ENCODE assay signal across 12 mouse cellular contexts in genomic region chr5:135208197-135208596, GRCm38 (mm10). TPM values are rescaled to one million over a fixed set of nuclear protein-coding genes. Genes with fewer than 3 reads are reported as not detected.
DNase-seq lines count a peak whose midpoint lies in the region; ATAC-seq and TF ChIP-seq lines count a peak whose summit lies in the region.
"Had no signal": no experiment of that assay in that cellular context is flagged by ENCODE, and none has a peak within 500 bp of the region (broad histone marks: within the 10 kb centered on the region; RNA-seq: fewer than 3 reads in every experiment).

No protein-coding gene starts in this region.

- no peak overlapping the region for H3K4me3 ChIP-seq in liver, postnatal 0 days (ENCODE audit: low read depth, low read length)
- no peak overlapping the region for H3K4me3 ChIP-seq in hindbrain, embryonic 12.5 days
- H3K4me3 ChIP-seq: erythroblast, embryonic 14.5 days; limb, embryonic 12.5 days had no signal

- no peak overlapping the region for H3K27ac ChIP-seq in liver, postnatal 0 days (ENCODE audit: low read depth)
- no peak overlapping the region for H3K27ac ChIP-seq in hindbrain, embryonic 12.5 days
- H3K27ac ChIP-seq: limb, embryonic 12.5 days had no signal

- no peak for TF ChIP-seq EP300 in liver, postnatal 0 days (IDR thresholded peaks at IDR 0.05; ENCODE audit: low read depth)

- no peak overlapping the region for H3K4me2 ChIP-seq in liver, postnatal 0 days (ENCODE audit: low read depth, low read length)
- no peak overlapping the region for H3K4me2 ChIP-seq in hindbrain, embryonic 12.5 days (replicated peaks)
- H3K4me2 ChIP-seq: limb, embryonic 12.5 days had no signal

- peak; percentile 33 for DNase-seq in embryo, embryonic 10.5 days (ENCODE audit: low spot score)
- no peak for DNase-seq in embryo, embryonic 10 days (ENCODE audit: low spot score)
- no peak for DNase-seq in liver, postnatal 0 days
- DNase-seq in liver: no peak
- DNase-seq in ES-CJ7 (ENCODE audit: low read depth, low spot score): peak; percentile 59
- peak; percentile 10 for DNase-seq in mesoderm, embryonic 11.5 days (ENCODE audit: low read depth, low spot score)
- no peak for DNase-seq in right cerebral cortex, postnatal 25 days
- DNase-seq: lung, postnatal 14 days had no signal

- no peak for ATAC-seq in liver, postnatal 0 days
- no peak for ATAC-seq in hindbrain, embryonic 12.5 days (ENCODE audit: low FRiP score)
- ATAC-seq: inflammation-experienced regulatory T-cells, adult 6 months had no signal

- peak; percentile 41 for TF ChIP-seq CTCF in liver, postnatal 0 days (IDR thresholded peaks at IDR 0.05; ENCODE audit: low read depth)

- H3K36me3 ChIP-seq in liver, postnatal 0 days (replicated peaks; ENCODE audit: insufficient read depth, low read length): peaks cover 88% of the 10 kb centered on the region
- H3K36me3 ChIP-seq in hindbrain, embryonic 12.5 days: peaks cover 84% of the 10 kb centered on the region

- WGBS in liver, postnatal 0 days (ENCODE audit: insufficient replicate concordance): 94% methylated on average over 1 of the region's 1 CpGs
- 95% methylated on average over 1 of the region's 1 CpGs for WGBS in hindbrain, embryonic 12.5 days

- no peaks in the 10 kb centered on the region for H3K27me3 ChIP-seq in liver, postnatal 0 days (ENCODE audit: insufficient read depth, low read length)
- no peaks in the 10 kb centered on the region for H3K27me3 ChIP-seq in hindbrain, embryonic 12.5 days
- H3K27me3 ChIP-seq: limb, embryonic 12.5 days had no signal

- H3K9ac ChIP-seq in liver, postnatal 0 days (replicated peaks): no peak overlapping the region
- H3K9ac ChIP-seq in hindbrain, embryonic 12.5 days: no peak overlapping the region
- H3K9ac ChIP-seq: limb, embryonic 12.5 days had no signal

- no peaks in the 10 kb centered on the region for H3K4me1 ChIP-seq in liver, postnatal 0 days (ENCODE audit: insufficient read depth)
- no peaks in the 10 kb centered on the region for H3K4me1 ChIP-seq in hindbrain, embryonic 12.5 days
- H3K4me1 ChIP-seq: limb, embryonic 12.5 days had no signal

- no peaks in the 10 kb centered on the region for H3K9me3 ChIP-seq in liver, postnatal 0 days (ENCODE audit: low read length)
- no peaks in the 10 kb centered on the region for H3K9me3 ChIP-seq in hindbrain, embryonic 12.5 days (replicated peaks)
- H3K9me3 ChIP-seq: limb, embryonic 12.5 days had no signal

RNA-seq across cellular contexts. Expression of gene Baz1b, which starts 21.1 kb away (rescaled TPM):
- polyA plus RNA-seq in liver, postnatal 0 days (2015; fragmentation: Nextera tagmentation; extraction: Ambion mirVana): 10.5 and 11.7 TPM in 2 replicates
- polyA plus RNA-seq in hindbrain, embryonic 12.5 days (2016; fragmentation: Nextera tagmentation; extraction: Ambion mirVana): 63.6 and 63.7 TPM in 2 replicates

RNA-seq across cellular contexts. Expression of gene Bcl7b, which starts 40.1 kb away (rescaled TPM):
- 30.1 and 32.6 TPM in 2 replicates for polyA plus RNA-seq in liver, postnatal 0 days (2015; fragmentation: Nextera tagmentation; extraction: Ambion mirVana)
- polyA plus RNA-seq in hindbrain, embryonic 12.5 days (2016; fragmentation: Nextera tagmentation; extraction: Ambion mirVana): 45.1 and 45.9 TPM in 2 replicates

RNA-seq across cellular contexts. Expression of gene Fzd9, which starts 42.8 kb away (rescaled TPM):
- 0.16 and 0.25 TPM in 2 replicates for polyA plus RNA-seq in liver, postnatal 0 days (2015; fragmentation: Nextera tagmentation; extraction: Ambion mirVana)
- polyA plus RNA-seq in hindbrain, embryonic 12.5 days (2016; fragmentation: Nextera tagmentation; extraction: Ambion mirVana): 16.0 and 16.2 TPM in 2 replicates

RNA-seq across cellular contexts. Expression of gene Tbl2, which starts 58.7 kb away (rescaled TPM):
- 10.4 and 12.3 TPM in 2 replicates for polyA plus RNA-seq in liver, postnatal 0 days (2015; fragmentation: Nextera tagmentation; extraction: Ambion mirVana)
- 26.9 and 27.2 TPM in 2 replicates for polyA plus RNA-seq in hindbrain, embryonic 12.5 days (2016; fragmentation: Nextera tagmentation; extraction: Ambion mirVana)

Comparison
In these comparisons a context has a peak if more than half of its experiments do, and no peak if none do; other contexts are left out.
1. DNase-seq: peak in embryo, embryonic 10.5 days (single experiment), ES-CJ7 (single experiment) and mesoderm, embryonic 11.5 days (single experiment); none in embryo, embryonic 10 days (single experiment), liver, postnatal 0 days (single experiment), liver (single experiment) and right cerebral cortex, postnatal 25 days (single experiment).
2. RNA of gene Fzd9, which starts 42.8 kb away (polyA plus RNA-seq): 16.0 to 16.2 TPM in hindbrain, embryonic 12.5 days; 0.16 to 0.25 TPM in liver, postnatal 0 days; every median in the first group is over 10 times any median in the second.